Mouse (Mus musculus): ENCODE results near the gene Tor1a.
"Not testable (repeated sequence)": the region's sequence is repeated elsewhere in the genome, so short reads cannot be mapped to it uniquely, and the experiment has no call there.

The Tor1a gene

DNA sequence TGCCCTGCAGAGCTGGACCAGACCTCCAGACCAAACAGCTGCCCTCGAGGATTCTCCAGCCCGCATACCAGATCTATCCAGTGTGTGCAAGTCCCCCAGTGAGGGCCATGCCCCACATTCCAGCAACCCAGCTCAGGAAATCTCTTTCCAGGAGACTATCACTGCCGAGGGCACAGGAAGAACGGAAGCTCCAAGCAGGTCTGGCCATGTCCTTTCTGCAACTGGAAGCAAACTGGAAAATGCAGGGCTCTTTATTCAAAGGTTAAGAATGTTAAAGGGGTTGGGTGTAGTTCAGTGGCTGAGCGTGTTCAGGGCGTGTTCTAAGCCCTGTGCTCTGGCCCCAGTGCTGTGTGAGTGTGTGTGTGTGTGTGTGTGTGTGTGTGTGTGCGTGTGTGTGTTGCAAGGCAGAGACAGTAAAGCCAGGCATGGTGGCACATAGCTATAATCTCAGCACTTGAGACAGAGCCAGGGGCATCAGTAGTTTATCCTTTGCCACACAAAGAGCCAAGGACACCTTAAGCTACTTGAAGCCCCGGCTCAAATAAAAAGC, 48.9 kb downstream of the Tor1a start:
- DNase-seq (ENCODE audit: low spot score in 2 of 2): no peak

GRCm38 (mm10) chr2:30918126-30918525, 49.6 kb downstream of the Tor1a start:
- no peak for DNase-seq (ENCODE audit: low spot score in 2 of 2)

DNA sequence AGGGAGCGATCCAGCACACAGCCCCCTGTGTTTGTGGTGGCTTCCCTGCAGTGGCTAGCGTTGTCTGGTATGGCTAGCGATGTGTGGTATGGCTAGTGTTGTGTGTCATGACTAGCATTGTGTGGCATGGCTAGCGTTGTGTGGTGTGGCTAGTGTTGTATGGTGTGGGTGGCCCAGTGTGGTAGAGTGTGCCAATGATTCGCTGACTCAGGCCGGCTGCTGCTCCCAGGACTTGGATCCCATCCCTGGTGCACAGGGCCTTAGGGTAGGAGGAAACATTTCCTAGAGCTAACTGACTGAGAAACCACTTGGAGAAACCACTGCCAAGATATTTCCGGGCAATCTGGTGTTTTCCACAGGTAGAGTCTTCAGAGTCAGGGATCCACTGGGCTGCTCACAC, 50.1 kb downstream of the Tor1a start:
- no peak for DNase-seq (ENCODE audit: low spot score in 2 of 2)

DNA sequence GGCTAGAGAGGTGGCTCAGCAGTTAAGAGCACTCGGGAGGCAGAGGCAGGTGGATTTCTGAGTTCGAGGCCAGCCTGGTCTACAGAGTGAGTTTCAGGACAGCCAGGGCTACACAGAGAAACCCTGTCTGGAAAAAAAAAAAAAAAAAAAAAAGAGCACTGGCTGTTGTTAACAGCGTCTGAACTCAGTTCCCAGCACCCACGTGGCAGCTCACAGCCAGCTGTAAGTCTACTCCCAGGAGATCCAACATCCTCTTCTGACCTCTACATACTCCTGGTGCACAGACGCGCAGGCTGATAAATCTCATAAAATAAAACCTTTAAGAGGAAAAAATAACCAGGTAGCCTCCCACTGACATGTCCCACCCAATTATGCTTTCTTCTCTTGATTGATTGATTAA, 51.8 kb downstream of the Tor1a start:
- DNase-seq (ENCODE audit: low spot score in 2 of 2): not testable (repeated sequence)

GRCm38 (mm10) chr2:30915376-30915775, 52.4 kb downstream of the Tor1a start:
- DNase-seq (ENCODE audit: low spot score in 2 of 2): no peak

DNA sequence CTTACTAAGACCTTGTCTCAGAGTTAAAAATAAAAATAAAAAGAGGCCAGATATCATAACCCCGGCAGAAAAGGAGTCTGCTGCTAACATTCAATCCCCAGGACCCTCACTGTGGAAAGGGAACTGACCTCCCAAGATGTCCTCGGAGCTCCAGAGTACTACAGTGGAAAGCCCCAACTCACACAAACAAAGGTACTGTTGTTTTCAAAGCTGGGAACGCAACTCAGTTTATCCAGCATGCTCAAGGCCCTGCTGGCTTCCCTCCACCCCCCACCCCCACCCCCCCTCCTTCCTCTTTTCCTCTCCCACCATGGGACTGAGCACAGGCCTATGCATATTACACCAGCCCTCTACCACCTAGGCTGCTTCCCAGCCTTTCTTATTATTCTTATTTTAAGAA, 52.9 kb downstream of the Tor1a start:
- no peak for DNase-seq (ENCODE audit: low spot score in 2 of 2)

DNA sequence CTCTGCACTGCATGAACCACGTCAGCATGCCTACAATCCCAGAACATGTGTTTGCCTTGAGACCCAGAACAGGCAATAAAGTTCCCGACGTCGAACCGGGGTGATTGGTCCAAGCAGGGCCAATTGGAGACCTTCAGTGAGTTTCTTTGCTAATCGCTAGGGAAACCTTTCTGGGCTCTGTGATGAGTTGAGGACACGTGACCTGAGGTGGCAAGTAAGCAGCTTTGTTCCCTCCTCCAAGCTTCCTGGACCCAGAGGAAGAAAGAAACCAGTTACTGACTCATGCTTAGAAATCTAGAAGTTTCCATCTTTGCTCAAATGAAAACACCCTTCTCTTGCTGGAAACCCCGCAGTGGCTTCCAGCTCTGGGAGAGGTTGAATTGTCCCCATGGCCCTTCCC, 54.7 kb downstream of the Tor1a start:
- DNase-seq (ENCODE audit: low spot score in 2 of 2): no peak

- DNase-seq (ENCODE audit: low spot score in 2 of 2): no peak
Observed at GRCm38 (mm10) chr2:30912291-30912773, 55.4 kb downstream of the Tor1a start.

Data from spleen, postnatal 14 days (tissue).